Mouse (Mus musculus) erythroid progenitor cell, adult 5-6 weeks (primary cell): Measurements from ENCODE around the gene Asb1. TPM values are rescaled to one million over a fixed set of nuclear protein-coding genes. Genes with fewer than 3 reads are reported as not detected.
A peak's percentile ranks its signal among the peaks of the same experiment; 100 is the strongest.

Experiments
- ATAC-seq: replicated peaks from 2 replicates; pipeline ENCODE4 v1.8.0; 2016; ENCODE audit warnings: moderate number of reproducible peaks, mild to moderate bottlenecking, moderate TSS enrichment, inconsistent platforms; ENCODE audit not compliant: poor library complexity, low FRiP score, severe bottlenecking
- total RNA-seq, 2 experiments: library from RNA; stranded (forward) in 1 of 2; stranded (reverse) in 1 of 2; fragments of 150-400 nt in 1 of 2; fragments of 186-747, 209-891 nt in 1 of 2; gene quantifications; 2 replicates each; pipeline versions ENCODE4 v1.2.3 to v1.2.4; 2015 to 2017; ENCODE audit warnings: low replicate concordance in 2 of 2

Asb1 gene
- 68.7 and 97.7 TPM in 2 replicates for total RNA-seq (2015; ENCODE audit: low replicate concordance)
- 126 and 169 TPM in 2 replicates for total RNA-seq (2017; ENCODE audit: low replicate concordance)

DNA sequence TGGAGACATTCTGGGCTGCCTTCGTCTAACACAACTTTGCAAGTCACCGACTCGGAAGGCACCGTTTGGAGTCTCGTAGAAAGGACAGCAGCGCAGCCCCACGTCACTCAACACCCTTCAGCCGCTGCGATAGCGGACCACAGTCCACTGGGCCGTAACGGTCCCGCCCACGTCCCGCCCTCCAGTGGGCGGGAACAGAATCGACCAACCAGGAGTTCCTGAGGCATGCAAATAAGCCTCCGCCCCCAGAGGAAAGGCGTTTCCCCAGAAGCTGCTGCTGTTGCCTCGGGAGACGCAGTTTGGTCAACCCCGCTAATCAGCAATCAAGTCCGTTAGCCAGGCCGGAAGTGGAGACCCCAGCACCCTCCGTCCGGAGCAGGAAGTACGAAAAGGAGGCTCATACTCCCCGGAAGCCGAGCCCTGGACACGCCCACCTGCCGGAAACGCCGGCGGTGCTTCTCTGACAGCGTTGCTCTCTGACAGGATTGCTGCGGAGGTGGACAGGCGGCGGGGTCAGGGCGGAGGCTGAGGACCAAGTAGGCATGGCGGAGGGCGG, at the start of gene Asb1:
Asb1 (plus strand) TSS at position 274 of the 556 bp plus-strand sequence.
- ATAC-seq, result peak; percentile 80

- no peak for ATAC-seq
Measured at GRCm38 (mm10) chr1:91492740-91493139, 47.6 kb upstream of the Asb1 start.

- ATAC-seq, result 0 out of 2 replicates have a peak, but pooled peaks have one; percentile 4
Measured at GRCm38 (mm10) chr1:91493938-91494337, 46.4 kb upstream of the Asb1 start.

DNA sequence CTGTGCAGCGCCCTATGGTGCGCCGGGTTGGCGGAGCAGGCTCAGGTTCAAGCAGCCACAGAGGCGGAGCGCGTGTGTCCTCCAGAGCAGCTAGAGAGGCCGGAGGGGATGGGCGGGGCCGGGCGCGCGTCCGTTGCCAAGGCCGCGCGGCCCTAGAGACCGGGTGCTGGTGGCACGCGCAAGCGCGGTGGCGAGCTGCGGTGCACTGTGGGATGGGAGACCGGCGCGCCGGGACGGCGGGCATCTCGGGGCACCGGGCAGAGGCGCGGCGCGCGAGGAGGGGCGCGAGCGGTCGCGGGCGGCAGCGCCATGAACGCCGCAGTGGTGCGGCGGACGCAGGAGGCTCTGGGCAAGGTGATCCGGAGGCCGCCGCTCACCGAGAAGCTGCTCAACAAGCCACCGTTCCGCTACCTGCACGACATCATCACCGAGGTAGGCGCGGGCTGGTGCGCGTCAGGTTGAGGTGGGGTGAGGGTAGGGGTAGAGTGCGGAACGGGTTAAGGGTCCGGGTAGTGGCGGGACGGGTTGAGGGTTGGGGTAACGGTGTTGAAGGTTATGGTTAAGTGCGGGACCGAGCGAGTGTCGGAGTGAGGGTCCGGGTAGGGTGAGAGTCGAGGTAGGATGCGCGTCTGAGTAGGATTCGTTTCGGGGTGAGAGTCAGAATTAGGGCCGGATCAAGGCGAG, 45.7 kb upstream of the Asb1 start, which contains the start of gene Traf3ip1:
Traf3ip1 (plus strand) TSS at position 191 of the 684 bp plus-strand sequence.
- peak; percentile 93 for ATAC-seq

- ATAC-seq, result no peak
Measured at GRCm38 (mm10) chr1:91495321-91495720, 45.0 kb upstream of the Asb1 start.

DNA sequence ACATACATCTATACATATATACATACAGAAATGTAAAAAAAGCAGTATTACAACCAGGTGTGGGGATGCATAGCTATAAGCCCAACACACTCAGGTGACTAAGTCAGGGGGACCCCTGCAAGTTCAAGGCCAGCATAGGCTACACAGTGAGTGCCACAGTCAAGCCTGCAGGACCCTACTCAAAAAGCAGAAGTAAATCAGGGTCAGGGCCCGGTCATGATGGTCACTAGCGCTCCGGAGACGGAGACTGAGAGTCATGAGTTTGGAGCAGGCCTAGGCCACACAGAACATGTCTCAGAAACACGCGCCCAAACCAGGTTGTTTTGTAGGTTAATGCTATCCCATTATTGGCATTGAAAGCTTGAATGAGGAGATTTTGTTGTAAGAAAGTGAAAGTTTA, 41.8 kb upstream of the Asb1 start:
- no peak for ATAC-seq

DNA sequence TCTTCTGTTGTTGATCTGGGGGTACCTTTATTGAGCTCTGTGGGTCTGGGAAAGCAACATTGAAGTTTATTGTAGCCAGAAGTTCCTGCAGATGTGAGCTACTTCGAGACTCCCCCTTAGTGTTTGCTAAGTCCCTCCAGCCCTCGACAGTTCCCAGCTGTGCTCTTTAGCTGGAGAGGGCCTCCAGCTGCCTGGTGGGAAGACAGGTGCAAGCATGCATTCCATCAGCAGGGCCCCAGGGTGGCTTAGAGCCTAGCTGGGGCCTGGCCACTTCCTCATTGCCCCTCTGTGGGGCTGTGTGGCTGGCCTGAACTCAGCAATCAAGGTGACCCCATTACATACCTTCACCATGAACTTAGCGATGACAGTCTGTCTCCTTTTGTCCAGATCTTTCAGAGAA, 35.7 kb upstream of the Asb1 start:
- no peak for ATAC-seq

- no peak for ATAC-seq
Measured at GRCm38 (mm10) chr1:91514916-91515315, 25.4 kb upstream of the Asb1 start.

DNA sequence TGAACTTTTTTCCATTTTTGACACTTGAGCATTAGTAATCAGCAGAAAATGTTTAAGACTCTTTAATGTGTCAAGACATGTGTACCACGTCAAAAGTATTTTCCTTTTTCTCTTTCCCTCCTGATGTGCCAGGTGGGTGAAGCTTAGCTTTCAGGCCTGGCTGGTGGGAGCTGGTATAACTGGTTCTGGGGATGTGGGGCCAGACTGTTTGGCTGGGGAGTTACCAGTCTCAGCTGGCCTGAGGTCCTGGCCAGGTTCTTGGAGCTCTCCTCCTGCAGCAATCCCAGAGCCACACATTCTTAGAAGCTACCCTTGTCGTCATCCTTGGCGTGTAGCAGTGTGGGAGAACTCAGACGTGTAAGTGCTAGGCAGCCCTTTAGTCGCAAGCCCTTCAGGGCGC, 24.7 kb upstream of the Asb1 start:
- ATAC-seq, result no peak

DNA sequence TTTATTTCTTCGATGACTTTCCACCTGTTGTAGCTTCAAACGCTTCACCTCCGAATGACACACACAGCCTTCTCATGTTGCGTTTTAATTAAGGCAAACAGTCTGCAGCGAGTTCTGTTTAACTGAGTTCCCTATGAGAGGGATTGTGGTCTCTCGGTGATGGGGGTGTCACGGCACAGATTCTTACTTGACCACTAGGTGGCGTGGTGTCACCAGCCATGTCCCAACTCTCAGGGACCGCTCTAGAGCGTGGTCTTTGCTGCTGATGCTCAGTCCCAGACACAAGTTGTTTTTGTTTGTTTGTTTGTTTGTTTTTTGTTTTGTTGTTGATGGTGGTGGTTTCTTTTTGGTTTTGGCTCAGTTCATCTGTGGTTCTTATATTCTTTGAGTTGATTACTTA, 16.6 kb upstream of the Asb1 start:
- ATAC-seq, result peak; percentile 91

GRCm38 (mm10) chr1:91525838-91526237, 14.5 kb upstream of the Asb1 start:
- ATAC-seq, result no peak

GRCm38 (mm10) chr1:91530166-91530565, 10.2 kb upstream of the Asb1 start:
- no peak for ATAC-seq

DNA sequence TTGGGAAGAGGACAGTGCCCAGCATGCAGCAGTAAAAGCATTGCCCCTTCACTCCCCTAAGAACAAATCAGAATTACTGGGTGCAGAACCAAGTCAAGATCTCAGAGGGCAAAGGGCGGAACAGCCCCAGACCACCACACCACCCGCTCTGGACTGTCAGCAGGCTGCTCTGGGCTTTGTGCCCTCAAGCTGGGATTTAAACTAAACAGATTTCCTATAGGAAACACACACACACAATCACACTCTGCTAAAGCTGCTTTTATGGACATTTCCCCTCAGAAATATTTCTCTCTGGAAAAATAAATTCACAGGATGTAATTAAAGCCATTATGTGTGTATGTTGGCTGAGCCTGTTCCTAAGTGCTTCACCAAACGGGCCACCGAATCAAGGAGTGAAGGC, 8.1 kb upstream of the Asb1 start:
- ATAC-seq, result no peak

GRCm38 (mm10) chr1:91532892-91533291, 7.5 kb upstream of the Asb1 start:
- peak; percentile 66 for ATAC-seq

- peak; percentile 93 for ATAC-seq
Measured at GRCm38 (mm10) chr1:91533483-91533882, 6.9 kb upstream of the Asb1 start.

DNA sequence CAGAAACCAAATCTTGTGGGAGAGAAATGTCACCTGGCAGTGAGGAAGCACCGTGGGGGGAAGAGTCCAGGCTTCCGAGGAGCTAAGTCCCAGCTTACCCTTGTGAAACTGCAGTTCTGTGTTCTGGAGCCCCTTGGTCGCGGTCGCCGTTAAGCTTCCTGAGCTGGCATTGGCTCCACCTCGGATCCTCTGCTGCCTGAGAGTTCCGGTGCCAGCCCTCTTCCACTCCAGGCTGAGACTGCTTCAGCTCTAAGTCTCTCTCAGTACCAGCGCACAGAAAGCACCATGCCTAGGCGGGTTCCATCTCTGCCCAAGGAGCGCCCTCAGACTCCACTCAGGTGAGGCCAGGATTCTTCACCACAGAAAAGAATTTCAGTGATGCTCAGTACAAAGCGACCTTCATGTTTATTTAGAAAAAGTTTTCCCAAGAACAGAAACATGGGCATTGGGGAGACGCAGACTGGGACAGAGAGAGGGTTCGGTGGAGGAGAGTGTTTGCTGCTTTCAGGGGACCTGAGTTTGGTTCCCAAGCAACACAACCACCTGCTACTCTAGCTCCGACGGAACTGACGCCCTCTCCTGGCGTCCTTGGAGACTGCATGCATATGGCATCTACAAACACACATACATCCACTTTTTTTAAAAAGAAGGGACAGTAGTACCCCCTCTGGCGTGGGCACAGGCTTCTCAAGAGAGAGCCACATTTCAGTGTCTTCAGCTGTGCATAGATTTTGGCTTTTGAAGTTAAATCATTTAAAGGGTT, 6.2 kb upstream of the Asb1 start:
- peak; percentile 55 for ATAC-seq

- no peak for ATAC-seq
Measured at GRCm38 (mm10) chr1:91537786-91538569, 2.4 kb upstream of the Asb1 start.

DNA sequence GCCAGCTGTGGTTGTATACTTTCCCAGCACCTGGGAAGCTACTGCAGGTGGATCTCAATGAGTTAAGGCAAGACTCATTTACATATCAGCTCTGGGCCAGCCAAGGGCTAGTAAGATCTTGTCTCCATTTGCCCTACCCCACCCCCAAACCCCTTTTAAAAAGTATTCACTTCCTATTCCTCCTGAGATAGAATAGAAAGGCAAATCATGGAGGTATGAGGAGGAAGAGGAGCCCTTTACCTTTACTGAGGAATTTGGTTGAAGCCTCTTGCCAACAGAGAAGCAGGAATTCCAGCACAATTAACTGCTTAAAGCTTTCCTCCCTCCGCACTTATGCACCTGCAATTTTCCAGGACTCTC, 1.8 kb upstream of the Asb1 start:
- ATAC-seq, result no peak

DNA sequence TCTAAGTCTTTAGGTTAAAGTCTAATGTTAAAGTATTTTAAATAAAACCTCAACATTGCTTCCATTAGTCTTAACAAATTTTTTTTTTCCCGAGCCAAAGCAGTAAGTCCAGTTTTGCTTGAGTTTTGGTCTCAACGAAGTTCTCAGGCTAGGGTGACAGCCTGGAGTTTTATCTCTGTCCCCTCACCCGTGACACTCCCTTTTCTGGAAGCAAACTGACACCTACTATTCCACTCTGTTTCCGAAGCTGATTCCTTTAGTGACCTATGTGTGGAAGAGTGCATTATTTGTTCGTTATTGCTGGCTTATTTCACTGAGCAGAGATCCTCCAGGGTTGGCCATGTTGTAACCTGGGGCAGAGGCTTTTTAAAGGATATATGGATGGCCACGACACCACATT, 1.1 kb upstream of the Asb1 start:
- peak; percentile 50 for ATAC-seq

- ATAC-seq, result peak; percentile 69
Measured at GRCm38 (mm10) chr1:91539704-91540270, 557 bp upstream of the Asb1 start.
